Mouse (Mus musculus) heart, embryonic 14.5 days (tissue): ENCODE measurements around the gene Clpp. TPM values are rescaled to one million over a fixed set of nuclear protein-coding genes. Genes with fewer than 3 reads are reported as not detected.

ENCODE experiments used
- ATAC-seq: fragments of 200-750 bp; cut with Nextera tagmentation; 2 replicates; pipeline ENCODE4 v1.8.0; 2017; ENCODE audit warnings: low read depth, moderate TSS enrichment; ENCODE audit not compliant: insufficient number of reproducible peaks, insufficient read depth, low FRiP score
- H3K27ac ChIP-seq, 2 experiments: fragments of 200-500 bp in 1 of 2; fragments of 300-500 bp in 1 of 2; sonication (generic) in 1 of 2; replicated peaks in 1 of 2; 2 replicates each; pipeline ENCODE4 v1.5.1; 2012 to 2014; ENCODE audit warnings: low read depth in 2 of 2, low read length in 2 of 2, control low read depth in 1 of 2, mild to moderate bottlenecking in 1 of 2, mixed read lengths in 1 of 2; ENCODE audit not compliant: control insufficient read depth in 1 of 2, insufficient read depth in 1 of 2
- H3K27me3 ChIP-seq: fragments of 300-500 bp; sonication (generic); 2 replicates; pipeline ENCODE4 v1.6.1; 2014; ENCODE audit warnings: mild to moderate bottlenecking, low read length, control low read depth; ENCODE audit not compliant: control insufficient read depth, insufficient read depth
- H3K36me3 ChIP-seq: fragments of 300-500 bp; sonication (generic); 2 replicates; pipeline ENCODE4 v1.6.1; 2014; ENCODE audit warnings: mild to moderate bottlenecking, control low read depth, low read length, mixed read lengths; ENCODE audit not compliant: control insufficient read depth, insufficient read depth
- H3K4me1 ChIP-seq, 2 experiments: fragments of 200-500 bp in 1 of 2; fragments of 300-500 bp in 1 of 2; sonication (generic) in 1 of 2; 2 replicates each; pipeline ENCODE4 v1.6.1; 2012 to 2014; ENCODE audit warnings: low read length in 2 of 2, control low read depth in 1 of 2, mixed read lengths in 1 of 2; ENCODE audit not compliant: control insufficient read depth in 2 of 2, insufficient read depth in 2 of 2
- H3K4me2 ChIP-seq: fragments of 300-500 bp; sonication (generic); 2 replicates; pipeline ENCODE4 v1.6.1; 2014; ENCODE audit warnings: mild to moderate bottlenecking, low read length
- H3K4me3 ChIP-seq, 2 experiments: fragments of 200-500 bp in 1 of 2; fragments of 300-500 bp in 1 of 2; sonication (generic) in 1 of 2; 2 replicates each; pipeline ENCODE4 v1.5.1; 2012 to 2014; ENCODE audit warnings: low read length in 2 of 2, mild to moderate bottlenecking in 2 of 2, control low read depth in 1 of 2, low read depth in 1 of 2, moderate library complexity in 1 of 2; ENCODE audit not compliant: control insufficient read depth in 1 of 2, insufficient read depth in 1 of 2
- H3K9ac ChIP-seq: fragments of 300-500 bp; sonication (generic); 2 replicates; pipeline ENCODE4 v1.6.1; 2014; ENCODE audit warnings: mild to moderate bottlenecking, low read length
- H3K9me3 ChIP-seq: fragments of 300-500 bp; sonication (generic); 2 replicates; pipeline ENCODE4 v1.6.1; 2016; ENCODE audit warnings: low read length, control low read depth; ENCODE audit not compliant: control insufficient read depth
- WGBS: fragments of 180-500 bp; shearing (Covaris S2); extraction: QIAGEN DNeasy Blood & Tissue Kit; methylation state at CpG from one replicate; pipeline ENCODE4 v1.1.7; 2014; 5-methylcytosine and 5-hydroxymethylcytosine counted together
- polyA plus RNA-seq: library from polyadenylated mRNA; unstranded; fragments of >200 nt; fragmentation: Nextera tagmentation; extraction: Ambion mirVana; gene quantifications from 2 replicates; pipeline ENCODE4 v1.2.1, GENCODE M21; 2014

The Clpp gene
- polyA plus RNA-seq, 1 experiment from 2014 or later, result 128 TPM

GRCm38 (mm10) chr17:57012245-57012795 lies 22.2 kb downstream of the Clpp start:
- Histone ChIP-seq H3K9ac (peak overlapping the region; percentile 83; the same call in 1 of the 2 replicates), H3K27ac (no peak overlapping the region; a peak in 1 of 4 replicates), H3K4me2 (peak overlapping the region; percentile 74), H3K4me1 (peaks cover 4 to 11% of the 10 kb centered on the region in 2 experiments; a peak in 2 of 4 replicates), H3K36me3 (peaks cover 23% of the 10 kb centered on the region), H3K27me3 (no peaks in the 10 kb centered on the region), H3K9me3 (no peaks in the 10 kb centered on the region), H3K4me3 (peak overlapping the region in 1 of 2 experiments; percentile 86; a peak in 1 of 4 replicates)
- WGBS, result 69% methylated on average over 13 of the region's 13 CpGs
- ATAC-seq, result no peak

GRCm38 (mm10) chr17:57019693-57020092 lies 29.6 kb downstream of the Clpp start:
- no peak overlapping the region for H3K27ac ChIP-seq
- H3K4me1 ChIP-seq, result no peaks in the 10 kb centered on the region
- 83% methylated on average over 2 of the region's 2 CpGs for WGBS
- no peaks in the 10 kb centered on the region for H3K27me3 ChIP-seq
- ATAC-seq, result no peak
- H3K4me2 ChIP-seq, result no peak overlapping the region
- H3K9me3 ChIP-seq, result no peaks in the 10 kb centered on the region
- H3K36me3 ChIP-seq, result peaks cover 52% of the 10 kb centered on the region
- no peak overlapping the region for H3K4me3 ChIP-seq
- H3K9ac ChIP-seq, result no peak overlapping the region

- no peak overlapping the region for H3K9ac ChIP-seq
- no peak for ATAC-seq
- H3K36me3 ChIP-seq, result peaks cover 65% of the 10 kb centered on the region
- H3K4me2 ChIP-seq, result no peak overlapping the region
- no peaks in the 10 kb centered on the region for H3K4me1 ChIP-seq
- no peak overlapping the region for H3K27ac ChIP-seq
- no peak overlapping the region for H3K4me3 ChIP-seq
- WGBS, result 85% methylated on average over 5 of the region's 5 CpGs
- H3K27me3 ChIP-seq, result no peaks in the 10 kb centered on the region
- H3K9me3 ChIP-seq, result no peaks in the 10 kb centered on the region
Observed at GRCm38 (mm10) chr17:57020960-57021359, 30.9 kb downstream of the Clpp start.

GRCm38 (mm10) chr17:57027471-57027870 lies 37.4 kb downstream of the Clpp start:
- no peak overlapping the region for H3K27ac ChIP-seq
- peaks cover 11 to 16% of the 10 kb centered on the region in 2 experiments for H3K4me1 ChIP-seq
- ATAC-seq, result no peak
- no peak overlapping the region for H3K9ac ChIP-seq
- H3K4me2 ChIP-seq, result no peak overlapping the region
- WGBS, result 83% methylated on average over 4 of the region's 4 CpGs
- no peaks in the 10 kb centered on the region for H3K27me3 ChIP-seq
- H3K4me3 ChIP-seq, result no peak overlapping the region
- no peaks in the 10 kb centered on the region for H3K9me3 ChIP-seq
- peaks cover 65% of the 10 kb centered on the region for H3K36me3 ChIP-seq

- H3K27ac ChIP-seq, result peak overlapping the region in 1 of 2 experiments; percentile 95; a peak in 1 of 4 replicates
Observed at GRCm38 (mm10) chr17:57029691-57030090, 39.6 kb downstream of the Clpp start.

GRCm38 (mm10) chr17:57030931-57031660 lies 41.0 kb downstream of the Clpp start, which contains the start of gene Khsrp:
Gene Khsrp (minus strand): TSS chr17:57031522.
- Histone ChIP-seq H3K4me1 (peaks cover 12 to 18% of the 10 kb centered on the region in 2 experiments), H3K27me3 (no peaks in the 10 kb centered on the region), H3K9me3 (no peaks in the 10 kb centered on the region), H3K9ac (peak within 1 kb of the TSS; percentile 99), H3K27ac (peak within 1 kb of the TSS; percentile 90 to 95), H3K36me3 (peaks cover 29% of the 10 kb centered on the region), H3K4me3 (peak within 1 kb of the TSS; percentile 84 to 97), H3K4me2 (peak within 1 kb of the TSS; percentile 91)
- WGBS, result under 1% methylated on average over 57 of the region's 99 CpGs
- ATAC-seq, result no peak

More at GRCm38 (mm10) chr17:57029691-57030090, 39.6 kb downstream of the Clpp start:
- Histone ChIP-seq H3K9ac (peak overlapping the region; percentile 99), H3K27me3 (no peaks in the 10 kb centered on the region), H3K4me3 (peak overlapping the region; percentile 84 to 97), H3K4me1 (peaks cover 12 to 18% of the 10 kb centered on the region in 2 experiments), H3K9me3 (no peaks in the 10 kb centered on the region), H3K36me3 (peaks cover 43% of the 10 kb centered on the region), H3K4me2 (peak overlapping the region; percentile 91)
- WGBS, result 20% methylated on average over 8 of the region's 8 CpGs
- ATAC-seq, result no peak

GRCm38 (mm10) chr17:57031661-57032420 lies 41.7 kb downstream of the Clpp start:
- under 1% methylated on average over 38 of the region's 38 CpGs for WGBS
- Histone ChIP-seq H3K9me3 (no peaks in the 10 kb centered on the region), H3K36me3 (peaks cover 22% of the 10 kb centered on the region), H3K27ac (peak overlapping the region; percentile 90 to 95), H3K27me3 (no peaks in the 10 kb centered on the region), H3K4me2 (peak overlapping the region; percentile 66), H3K4me3 (peak overlapping the region; percentile 34 to 51), H3K4me1 (peaks cover 12 to 18% of the 10 kb centered on the region in 2 experiments), H3K9ac (peak overlapping the region; percentile 52)
- ATAC-seq, result peak; percentile 92
